Mouse (Mus musculus) left cerebral cortex, adult 18-20 months (tissue): ENCODE results near the gene Bcr. TPM values are rescaled to one million over a fixed set of nuclear protein-coding genes. Genes with fewer than 3 reads are reported as not detected.

ENCODE experiments used
- DNase-seq, 2 experiments: peaks; one replicate each; pipeline ENCODE4 v3.0.0; 2021 to 2022; ENCODE audit warnings: low spot score in 2 of 2, mixed read lengths in 1 of 2
- total RNA-seq, 2 experiments: library from RNA; stranded (reverse); gene quantifications; 2 replicates each; pipeline ENCODE4 v1.2.3; 2021

Gene Bcr
- total RNA-seq, 2 experiments from 2014 or later, result 102 to 109 TPM

- no peak for DNase-seq
These were observed 112.7 kb downstream of the Bcr start for GRCm38 (mm10) chr10:75173056-75173455.

- no peak for DNase-seq
These were observed 113.3 kb downstream of the Bcr start for GRCm38 (mm10) chr10:75173712-75174111.

- DNase-seq, result no peak
These were observed 116.1 kb downstream of the Bcr start for GRCm38 (mm10) chr10:75176494-75176893.

- DNase-seq, result no peak
These were observed 118.5 kb downstream of the Bcr start for GRCm38 (mm10) chr10:75178911-75179310.

GRCm38 (mm10) chr10:75182151-75182774, 121.9 kb downstream of the Bcr start:
- peak; percentile 78 for DNase-seq

GRCm38 (mm10) chr10:75184826-75185225, 124.4 kb downstream of the Bcr start:
- DNase-seq, result no peak

- no peak for DNase-seq
These were observed 126.2 kb downstream of the Bcr start for GRCm38 (mm10) chr10:75186551-75186950.

- DNase-seq, result no peak
These were observed 127.1 kb downstream of the Bcr start for GRCm38 (mm10) chr10:75187366-75188056.

GRCm38 (mm10) chr10:75191647-75192046, 131.3 kb downstream of the Bcr start:
- no peak for DNase-seq

- DNase-seq, result no peak
These were observed 137.4 kb downstream of the Bcr start for GRCm38 (mm10) chr10:75197817-75198216.

GRCm38 (mm10) chr10:75200733-75201132, 140.3 kb downstream of the Bcr start:
- no peak for DNase-seq

GRCm38 (mm10) chr10:75206192-75206591, 145.8 kb downstream of the Bcr start:
- DNase-seq, result no peak

- DNase-seq, result no peak
These were observed 150.4 kb downstream of the Bcr start for GRCm38 (mm10) chr10:75210841-75211240.

- DNase-seq, result peak; percentile 96 to 97
These were observed 151.6 kb downstream of the Bcr start, which contains the start of gene Specc1l for GRCm38 (mm10) chr10:75211807-75212645. Specc1l (plus strand) TSS chr10:75212073.

GRCm38 (mm10) chr10:75212981-75213380, 152.6 kb downstream of the Bcr start:
- no peak for DNase-seq

GRCm38 (mm10) chr10:75220722-75221121, 160.3 kb downstream of the Bcr start:
- DNase-seq, result no peak

GRCm38 (mm10) chr10:75221936-75222610, 161.7 kb downstream of the Bcr start:
- no peak for DNase-seq

GRCm38 (mm10) chr10:75222611-75222998, 162.2 kb downstream of the Bcr start:
- DNase-seq, result peak in 1 of 2 experiments; percentile 15

- DNase-seq, result no peak
These were observed 163.8 kb downstream of the Bcr start for GRCm38 (mm10) chr10:75224154-75224553.

- DNase-seq, result no peak
These were observed 164.2 kb downstream of the Bcr start for GRCm38 (mm10) chr10:75224630-75225029.

- no peak for DNase-seq
These were observed 167.0 kb downstream of the Bcr start for GRCm38 (mm10) chr10:75227381-75227780.
